Mouse (Mus musculus) cerebellum, adult 2 months (tissue): ENCODE results near the gene Krt222.

Experiments
- CTCF ChIP-seq: fragments of 200-500 bp; IDR thresholded peaks from 2 replicates; pipeline ENCODE4 v1.5.1; 2011; ENCODE audit warnings: low read depth, mild to moderate bottlenecking, control low read depth, low read length, moderate library complexity, borderline replicate concordance; ENCODE audit not compliant: insufficient read depth
- POLR2A ChIP-seq: fragments of 200-500 bp; IDR thresholded peaks from 2 replicates; pipeline ENCODE4 v1.6.1; 2011; ENCODE audit warnings: low read length, control low read depth, borderline replicate concordance; ENCODE audit not compliant: insufficient read depth

GRCm38 (mm10) chr11:99250241-99250640 lies 6.4 kb upstream of the Krt222 start:
- no peak for TF ChIP-seq CTCF
- TF ChIP-seq POLR2A, result no peak
